Mouse (Mus musculus): ENCODE data around the gene Efnb1. TPM values are rescaled to one million over a fixed set of nuclear protein-coding genes. Genes with fewer than 3 reads are reported as not detected.

The Efnb1 gene
- total and polyA plus RNA-seq, 2 experiments from 2014 or later: 12.5 to 25.2 TPM

DNA sequence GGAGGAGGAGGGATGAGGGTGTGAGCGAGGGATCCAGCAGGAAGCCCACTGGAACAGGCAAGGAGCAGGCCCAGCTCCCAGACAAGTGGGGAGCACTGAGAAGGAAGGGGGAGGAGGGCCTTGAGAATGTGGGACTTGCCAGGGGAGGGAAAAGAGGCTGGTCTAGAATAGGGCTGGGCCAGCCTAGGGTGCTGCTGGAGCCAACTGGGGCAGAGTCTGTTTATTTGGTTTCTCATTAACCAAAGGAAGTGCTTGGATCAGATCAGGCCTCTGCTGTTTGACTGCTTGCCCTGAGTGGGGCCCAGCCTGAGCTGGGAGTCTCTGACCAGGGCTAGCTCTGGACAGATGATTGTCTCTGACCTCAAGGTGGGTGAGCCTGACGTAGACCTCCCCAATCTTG, 14.0 kb downstream of the Efnb1 start:
- DNase-seq (ENCODE audit: low spot score) (no peak), ATAC-seq (ENCODE audit: insufficient read depth, low read depth) (no peak)
- Histone ChIP-seq H3K36me3 (replicated peaks; ENCODE audit: control insufficient read depth, insufficient read depth, low read length) (peaks cover 22% of the 10 kb centered on the region; the same call in 1 of the 2 replicates), H3K27me3 (ENCODE audit: control insufficient read depth, insufficient read depth, low read length) (no peaks in the 10 kb centered on the region), H3K27ac (ENCODE audit: low read depth) (no peak overlapping the region), H3K4me1 (ENCODE audit: control insufficient read depth, insufficient read depth) (no peaks in the 10 kb centered on the region), H3K4me2 (ENCODE audit: low read depth, low read length) (no peak overlapping the region), H3K9ac (replicated peaks; ENCODE audit: low read depth, low read length) (no peak overlapping the region), H3K4me3 (ENCODE audit: low read depth, low read length) (no peak overlapping the region), H3K9me3 (replicated peaks; ENCODE audit: control insufficient read depth, low read length) (no peaks in the 10 kb centered on the region)
- 66% methylated on average over 2 of the region's 2 CpGs for WGBS
- TF ChIP-seq EP300 (IDR thresholded peaks at IDR 0.05; ENCODE audit: low read depth) (no peak), CTCF (IDR thresholded peaks at IDR 0.05; ENCODE audit: low read depth) (no peak)

GRCm38 (mm10) chrX:99150712-99151111, 14.8 kb downstream of the Efnb1 start:
- H3K4me1 ChIP-seq (ENCODE audit: control insufficient read depth, insufficient read depth): no peaks in the 10 kb centered on the region
- no peak for DNase-seq (ENCODE audit: low spot score)
- 59% methylated on average over 3 of the region's 3 CpGs for whole genome bisulfite sequencing
- H3K36me3 ChIP-seq (replicated peaks; ENCODE audit: control insufficient read depth, insufficient read depth, low read length): peaks cover 21% of the 10 kb centered on the region; the same call in 1 of the 2 replicates
- no peaks in the 10 kb centered on the region for H3K9me3 ChIP-seq (replicated peaks; ENCODE audit: control insufficient read depth, low read length)
- no peak overlapping the region for H3K27ac ChIP-seq (ENCODE audit: low read depth)
- no peak for ATAC-seq (ENCODE audit: insufficient read depth, low read depth)
- H3K9ac ChIP-seq (replicated peaks; ENCODE audit: low read depth, low read length): no peak overlapping the region
- TF ChIP-seq EP300 (IDR thresholded peaks at IDR 0.05; ENCODE audit: low read depth) (no peak), CTCF (IDR thresholded peaks at IDR 0.05; ENCODE audit: low read depth) (no peak)
- no peaks in the 10 kb centered on the region for H3K27me3 ChIP-seq (ENCODE audit: control insufficient read depth, insufficient read depth, low read length)
- H3K4me3 ChIP-seq (ENCODE audit: low read depth, low read length): no peak overlapping the region
- no peak overlapping the region for H3K4me2 ChIP-seq (ENCODE audit: low read depth, low read length)

GRCm38 (mm10) chrX:99151434-99151833, 15.5 kb downstream of the Efnb1 start:
- no peak for ATAC-seq (ENCODE audit: insufficient read depth, low read depth)
- Histone ChIP-seq H3K9ac (replicated peaks; ENCODE audit: low read depth, low read length) (no peak overlapping the region), H3K36me3 (replicated peaks; ENCODE audit: control insufficient read depth, insufficient read depth, low read length) (peaks cover 14% of the 10 kb centered on the region; the same call in 1 of the 2 replicates), H3K27me3 (ENCODE audit: control insufficient read depth, insufficient read depth, low read length) (no peaks in the 10 kb centered on the region), H3K4me3 (ENCODE audit: low read depth, low read length) (no peak overlapping the region), H3K4me1 (ENCODE audit: control insufficient read depth, insufficient read depth) (no peaks in the 10 kb centered on the region), H3K27ac (ENCODE audit: low read depth) (no peak overlapping the region), H3K9me3 (replicated peaks; ENCODE audit: control insufficient read depth, low read length) (no peaks in the 10 kb centered on the region), H3K4me2 (ENCODE audit: low read depth, low read length) (no peak overlapping the region)
- WGBS: 79% methylated on average over 4 of the region's 4 CpGs
- no peak for TF ChIP-seq CTCF (IDR thresholded peaks at IDR 0.05; ENCODE audit: low read depth)
- no peak for TF ChIP-seq EP300 (IDR thresholded peaks at IDR 0.05; ENCODE audit: low read depth)
- DNase-seq (ENCODE audit: low spot score): no peak

- TF ChIP-seq EP300 (IDR thresholded peaks at IDR 0.05; ENCODE audit: low read depth) (no peak), CTCF (IDR thresholded peaks at IDR 0.05; ENCODE audit: low read depth) (no peak)
Measured at GRCm38 (mm10) chrX:99152141-99152540, 16.2 kb downstream of the Efnb1 start.

DNA sequence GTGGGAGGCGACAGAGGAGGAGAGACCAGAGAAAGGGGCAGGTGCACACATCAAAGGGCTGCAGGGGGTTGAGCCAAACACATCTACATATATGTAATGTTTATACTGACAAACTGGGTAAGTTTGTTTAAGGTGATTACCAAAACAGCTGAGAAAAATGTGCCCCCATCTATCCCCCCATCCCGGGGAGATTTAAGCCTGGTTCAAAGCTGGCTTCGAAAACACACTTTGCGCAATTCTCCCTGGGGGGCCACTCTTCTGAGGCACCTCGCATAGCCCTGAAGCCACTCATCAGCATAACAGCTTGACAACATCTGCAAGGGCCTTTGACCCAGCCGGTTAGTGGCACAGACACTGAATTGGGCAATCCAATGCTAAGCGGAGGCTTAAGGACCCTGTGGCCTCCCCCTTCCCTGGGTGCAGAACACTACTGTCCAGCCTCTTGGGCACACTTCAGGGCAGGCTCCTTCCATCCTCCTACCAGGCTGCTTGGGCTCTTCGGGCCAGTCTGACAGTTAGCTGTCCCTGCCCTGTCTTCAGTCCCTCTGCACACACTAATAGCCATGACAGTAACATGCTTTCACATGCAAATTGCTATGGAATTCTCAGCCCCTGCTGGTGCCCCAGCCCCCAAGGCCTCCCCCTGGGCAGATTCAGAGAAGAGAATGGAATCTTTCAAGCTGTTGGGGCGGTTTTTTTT, 16.8 kb downstream of the Efnb1 start:
- no peak overlapping the region for H3K4me3 ChIP-seq (ENCODE audit: low read depth, low read length)
- no peaks in the 10 kb centered on the region for H3K27me3 ChIP-seq (ENCODE audit: control insufficient read depth, insufficient read depth, low read length)
- H3K9me3 ChIP-seq (replicated peaks; ENCODE audit: control insufficient read depth, low read length): no peaks in the 10 kb centered on the region
- no peak for ATAC-seq (ENCODE audit: insufficient read depth, low read depth)
- H3K4me1 ChIP-seq (ENCODE audit: control insufficient read depth, insufficient read depth): no peaks in the 10 kb centered on the region
- TF ChIP-seq EP300 (IDR thresholded peaks at IDR 0.05; ENCODE audit: low read depth) (no peak), CTCF (IDR thresholded peaks at IDR 0.05; ENCODE audit: low read depth) (no peak)
- no peak overlapping the region for H3K27ac ChIP-seq (ENCODE audit: low read depth)
- H3K36me3 ChIP-seq (replicated peaks; ENCODE audit: control insufficient read depth, insufficient read depth, low read length): 0 out of 2 replicates have a peak, but pooled peaks cover 5% of the 10 kb centered on the region
- no peak for DNase-seq (ENCODE audit: low spot score)
- no peak overlapping the region for H3K9ac ChIP-seq (replicated peaks; ENCODE audit: low read depth, low read length)
- H3K4me2 ChIP-seq (ENCODE audit: low read depth, low read length): no peak overlapping the region
- 46% methylated on average over 9 of the region's 9 CpGs for WGBS

More at GRCm38 (mm10) chrX:99152141-99152540, 16.2 kb downstream of the Efnb1 start:
- Histone ChIP-seq H3K4me3 (ENCODE audit: low read depth, low read length) (no peak overlapping the region), H3K4me1 (ENCODE audit: control insufficient read depth, insufficient read depth) (no peaks in the 10 kb centered on the region), H3K27ac (ENCODE audit: low read depth) (no peak overlapping the region), H3K9ac (replicated peaks; ENCODE audit: low read depth, low read length) (no peak overlapping the region), H3K4me2 (ENCODE audit: low read depth, low read length) (no peak overlapping the region), H3K36me3 (replicated peaks; ENCODE audit: control insufficient read depth, insufficient read depth, low read length) (0 out of 2 replicates have a peak, but pooled peaks cover 9% of the 10 kb centered on the region), H3K9me3 (replicated peaks; ENCODE audit: control insufficient read depth, low read length) (no peaks in the 10 kb centered on the region), H3K27me3 (ENCODE audit: control insufficient read depth, insufficient read depth, low read length) (no peaks in the 10 kb centered on the region)
- DNase-seq (ENCODE audit: low spot score) (no peak), ATAC-seq (ENCODE audit: insufficient read depth, low read depth) (no peak)
- WGBS: 47% methylated on average over 3 of the region's 3 CpGs

DNA sequence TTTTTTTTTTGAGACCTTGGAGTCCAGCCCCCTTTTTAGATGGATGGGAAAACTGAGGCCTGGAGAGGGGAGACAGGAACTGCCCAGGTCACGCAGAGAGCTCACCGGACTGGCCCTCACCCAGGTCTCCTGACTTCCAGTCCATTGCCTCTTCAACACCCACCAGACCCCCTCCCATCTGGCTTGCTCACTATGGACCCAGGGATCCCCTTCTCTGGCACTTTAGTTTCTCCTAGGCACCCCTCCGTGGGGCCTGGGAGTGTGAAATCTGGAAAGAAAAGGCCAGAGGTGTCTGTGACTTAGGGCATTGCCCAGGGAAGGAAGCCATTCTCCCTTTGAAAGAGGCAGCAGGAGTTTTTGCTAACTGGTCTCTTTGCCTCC, 17.3 kb downstream of the Efnb1 start:
- no peak for DNase-seq (ENCODE audit: low spot score)
- H3K27ac ChIP-seq (ENCODE audit: low read depth): no peak overlapping the region
- no peak for TF ChIP-seq EP300 (IDR thresholded peaks at IDR 0.05; ENCODE audit: low read depth)
- H3K36me3 ChIP-seq (replicated peaks; ENCODE audit: control insufficient read depth, insufficient read depth, low read length): 0 out of 2 replicates have a peak, but pooled peaks cover 2% of the 10 kb centered on the region
- no peak overlapping the region for H3K4me2 ChIP-seq (ENCODE audit: low read depth, low read length)
- H3K4me3 ChIP-seq (ENCODE audit: low read depth, low read length): no peak overlapping the region
- H3K9ac ChIP-seq (replicated peaks; ENCODE audit: low read depth, low read length): no peak overlapping the region
- H3K27me3 ChIP-seq (ENCODE audit: control insufficient read depth, insufficient read depth, low read length): no peaks in the 10 kb centered on the region
- ATAC-seq (ENCODE audit: insufficient read depth, low read depth): no peak
- no peaks in the 10 kb centered on the region for H3K9me3 ChIP-seq (replicated peaks; ENCODE audit: control insufficient read depth, low read length)
- H3K4me1 ChIP-seq (ENCODE audit: control insufficient read depth, insufficient read depth): no peaks in the 10 kb centered on the region
- WGBS: 48% methylated on average over 3 of the region's 3 CpGs
